Mouse (Mus musculus): ENCODE measurements at regions not wholly inside any gene's neighbourhood (a gene's known extent, or its start where the extent isn't known, plus 50 kb on each side); places are given as distances from the start of the nearest gene placed in this dataset.

GRCm38 (mm10) chr3:149239664-149240063 lies 249.3 kb upstream of the Adgrl2 start:
- TF ChIP-seq CTCF (conservative IDR thresholded peaks at IDR 0.05; ENCODE audit: low read length), result no peak
- no peak for TF ChIP-seq POU5F1 (IDR thresholded peaks at IDR 0.05; ENCODE audit: borderline replicate concordance, low read length)
- no peak for TF ChIP-seq NANOG (IDR thresholded peaks at IDR 0.05; ENCODE audit: borderline replicate concordance, low read length)
